Mouse (Mus musculus) neutrophil, adult 83 days (primary cell): ENCODE measurements around the gene Rbm33. TPM values are rescaled to one million over a fixed set of nuclear protein-coding genes. Genes with fewer than 3 reads are reported as not detected.

Experiments used
- total RNA-seq, 2 experiments: library from RNA; stranded (reverse); gene quantifications; one replicate each; pipeline ENCODE4 v1.2.4; 2023

Gene Rbm33
- 10 to 100 TPM; 72.6 to 79.5 TPM for total RNA-seq

GRCm38 (mm10) chr5:28316722-28317245, at the start of gene Rbm33:
TSS of gene Rbm33 (plus strand) at chr5:28317121.

GRCm38 (mm10) chr5:28466760-28467306, 149.9 kb downstream of the Rbm33 start, which contains the start of gene Shh:
TSS of gene Shh (minus strand) at chr5:28467256.

Other genes with a start within 250 kb of the Rbm33 start
- 10 to 100 TPM; 57.2 to 59.1 TPM for gene Insig1, start 245.8 kb upstream of the Rbm33 start, total RNA-seq
- gene En2, start 151.4 kb upstream of the Rbm33 start, total RNA-seq = not detected
- not detected for gene Cnpy1, start 71.3 kb upstream of the Rbm33 start, total RNA-seq
- gene Shh, start 150.1 kb downstream of the Rbm33 start, total RNA-seq = not detected